Mouse (Mus musculus): ENCODE data around the gene Ip6k1. TPM values are rescaled to one million over a fixed set of nuclear protein-coding genes. Genes with fewer than 3 reads are reported as not detected.

Ip6k1 gene
- polyA plus RNA-seq, 1 experiment from 2014 or later, result 53.8 TPM

DNA sequence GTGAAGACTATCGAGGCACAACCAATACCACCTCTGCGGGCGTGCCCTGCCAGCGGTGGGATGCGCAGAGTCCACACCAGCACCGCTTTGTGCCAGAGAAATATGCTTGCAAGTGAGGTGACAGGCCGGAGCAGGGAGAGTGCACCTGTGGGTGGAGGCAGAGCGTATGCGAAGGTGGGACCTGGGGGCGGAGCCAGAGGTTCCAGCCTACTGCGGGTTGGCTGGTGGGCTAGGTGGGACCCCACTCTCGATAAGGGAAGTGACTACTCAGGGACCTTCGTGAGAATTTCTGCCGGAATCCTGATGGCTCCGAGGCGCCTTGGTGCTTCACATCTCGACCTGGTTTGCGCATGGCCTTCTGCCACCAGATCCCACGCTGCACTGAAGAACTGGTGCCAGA lies 80.2 kb downstream of the Ip6k1 start:
- Histone ChIP-seq H3K36me3 (peaks cover 38% of the 10 kb centered on the region), H3K4me1 (peaks cover 40% of the 10 kb centered on the region), H3K27me3 (ENCODE audit: low read depth, poor library complexity, severe bottlenecking) (peaks cover 53% of the 10 kb centered on the region), H3K9me3 (replicated peaks) (no peaks in the 10 kb centered on the region), H3K4me3 (peak overlapping the region; percentile 21), H3K27ac (replicated peaks) (no peak overlapping the region)
- DNase-seq (ENCODE audit: low spot score), result no peak
- WGBS, result 6% methylated on average over 19 of the region's 19 CpGs

DNA sequence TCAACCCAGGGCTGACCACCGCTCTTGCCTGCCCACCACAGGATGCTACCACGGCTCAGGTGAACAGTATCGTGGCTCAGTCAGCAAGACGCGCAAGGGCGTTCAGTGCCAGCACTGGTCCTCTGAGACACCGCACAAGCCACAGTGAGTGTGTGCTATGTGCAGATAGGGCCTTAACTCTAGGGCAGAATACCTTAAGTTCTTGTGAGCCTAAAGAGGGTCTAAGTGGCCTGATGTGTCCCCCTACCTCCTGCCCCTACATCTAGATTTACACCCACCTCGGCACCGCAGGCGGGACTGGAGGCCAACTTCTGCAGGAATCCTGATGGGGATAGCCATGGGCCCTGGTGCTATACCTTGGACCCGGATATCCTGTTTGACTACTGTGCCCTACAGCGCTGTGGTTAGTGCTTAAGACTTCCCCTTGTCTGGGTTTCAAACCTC lies 80.7 kb downstream of the Ip6k1 start, which contains the start of gene Rnf123:
Rnf123 (minus strand) TSS at position 359 of the 444 bp plus-strand sequence.
- H3K36me3 ChIP-seq, result peaks cover 43% of the 10 kb centered on the region
- 36% methylated on average over 12 of the region's 12 CpGs for WGBS
- no peaks in the 10 kb centered on the region for H3K9me3 ChIP-seq (replicated peaks)
- H3K27ac ChIP-seq (replicated peaks), result no peak within 1 kb of the TSS
- H3K4me1 ChIP-seq, result peaks cover 35% of the 10 kb centered on the region
- peak within 1 kb of the TSS; percentile 21 for H3K4me3 ChIP-seq
- DNase-seq (ENCODE audit: low spot score), result no peak
- peaks cover 53% of the 10 kb centered on the region for H3K27me3 ChIP-seq (ENCODE audit: low read depth, poor library complexity, severe bottlenecking)

DNA sequence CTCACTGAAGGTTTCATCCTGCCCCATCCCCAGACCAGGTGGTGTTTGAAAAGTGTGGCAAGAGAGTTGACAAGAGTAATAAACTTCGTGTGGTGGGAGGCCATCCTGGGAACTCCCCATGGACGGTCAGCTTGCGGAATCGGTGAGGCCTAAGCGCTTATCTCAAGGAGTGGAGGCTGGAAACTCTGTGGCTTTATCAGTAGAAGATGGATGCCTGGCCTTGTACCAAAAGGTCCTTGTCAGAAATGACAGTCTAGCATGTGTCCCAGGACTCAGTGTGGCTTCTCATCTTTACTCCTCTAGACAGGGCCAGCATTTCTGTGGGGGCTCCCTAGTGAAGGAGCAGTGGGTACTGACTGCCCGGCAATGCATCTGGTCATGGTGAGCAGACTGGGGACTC lies 81.3 kb downstream of the Ip6k1 start:
- Histone ChIP-seq H3K4me1 (peaks cover 29% of the 10 kb centered on the region), H3K27ac (replicated peaks) (no peak overlapping the region), H3K4me3 (no peak overlapping the region), H3K9me3 (replicated peaks) (no peaks in the 10 kb centered on the region), H3K27me3 (ENCODE audit: low read depth, poor library complexity, severe bottlenecking) (peaks cover 53% of the 10 kb centered on the region), H3K36me3 (peaks cover 48% of the 10 kb centered on the region)
- 88% methylated on average over 6 of the region's 6 CpGs for WGBS
- DNase-seq (ENCODE audit: low spot score), result no peak

DNA sequence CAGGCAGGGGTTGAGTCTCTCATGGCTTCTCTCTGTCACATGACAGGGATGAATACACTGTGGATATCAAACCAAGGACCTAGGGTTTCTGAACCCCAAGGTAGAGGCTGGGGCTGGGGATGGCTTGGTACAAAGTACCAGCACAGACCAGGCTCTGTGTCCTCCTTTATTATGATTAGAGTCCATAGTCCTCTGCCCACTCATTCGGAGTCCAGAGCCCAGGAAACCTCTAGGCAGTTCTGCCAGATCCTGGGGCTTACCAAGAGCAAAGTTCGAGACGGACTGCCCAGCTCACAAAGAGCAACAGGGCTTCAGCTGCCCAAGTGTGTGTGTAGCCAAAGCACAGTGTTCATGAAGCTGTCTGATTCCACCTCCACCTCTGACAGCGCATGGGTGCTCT lies 83.0 kb downstream of the Ip6k1 start:
- WGBS, result 98% methylated on average over 4 of the region's 4 CpGs
- no peak for DNase-seq (ENCODE audit: low spot score)
- H3K9me3 ChIP-seq (replicated peaks), result no peaks in the 10 kb centered on the region
- peaks cover 48% of the 10 kb centered on the region for H3K27me3 ChIP-seq (ENCODE audit: low read depth, poor library complexity, severe bottlenecking)
- H3K36me3 ChIP-seq, result peaks cover 65% of the 10 kb centered on the region
- H3K4me1 ChIP-seq, result peaks cover 19% of the 10 kb centered on the region
- H3K4me3 ChIP-seq, result no peak overlapping the region
- no peak overlapping the region for H3K27ac ChIP-seq (replicated peaks)

DNA sequence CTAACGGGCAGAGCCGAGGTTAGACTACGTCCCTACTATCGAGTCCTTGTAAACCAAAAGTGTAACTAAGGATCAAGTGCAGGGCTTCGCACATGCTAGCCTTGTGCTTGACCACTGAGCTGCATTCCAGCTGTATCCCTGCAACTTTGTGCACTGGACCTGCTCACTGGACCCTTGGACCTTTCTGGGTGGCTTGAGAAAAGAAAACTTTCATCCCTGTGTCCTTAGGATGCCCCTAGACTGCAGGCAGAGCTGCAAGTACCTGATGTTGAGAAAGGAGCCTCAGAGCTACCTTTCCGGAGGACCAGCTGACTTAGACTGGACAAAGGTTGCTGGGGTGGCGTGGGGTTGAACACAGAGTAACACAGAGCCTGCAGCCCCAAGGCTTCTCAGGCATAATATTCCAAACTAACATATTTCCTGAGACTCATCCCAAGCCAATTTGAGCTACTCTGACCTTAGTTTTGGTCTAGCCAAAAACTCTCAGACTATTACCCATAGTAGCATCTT lies 88.4 kb downstream of the Ip6k1 start:
- H3K4me1 ChIP-seq, result peaks cover 32% of the 10 kb centered on the region

DNA sequence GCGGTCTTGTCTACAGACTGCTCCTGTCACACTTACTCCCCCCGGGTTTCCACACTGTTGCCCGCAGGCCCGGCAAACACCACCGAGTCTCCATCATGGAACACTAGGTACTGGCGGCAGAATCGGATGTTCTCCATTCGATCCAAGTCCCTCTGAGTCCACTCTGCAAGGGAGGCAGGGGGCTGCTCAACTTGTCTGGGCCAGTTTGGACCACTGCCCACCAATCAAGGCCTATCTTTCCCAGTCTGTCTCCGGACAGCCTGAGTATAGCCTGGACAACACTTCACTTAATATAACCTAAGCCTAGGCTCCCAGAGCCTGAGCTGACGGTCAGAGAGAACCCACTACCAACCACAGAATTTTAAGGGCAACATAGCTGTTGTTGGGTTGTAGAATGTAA lies 91.3 kb downstream of the Ip6k1 start:
- H3K27me3 ChIP-seq (ENCODE audit: low read depth, poor library complexity, severe bottlenecking), result no peaks in the 10 kb centered on the region
- H3K4me1 ChIP-seq, result peaks cover 42% of the 10 kb centered on the region
- 72% methylated on average over 10 of the region's 10 CpGs for WGBS
- DNase-seq (ENCODE audit: low spot score), result no peak
- H3K36me3 ChIP-seq, result peaks cover 44% of the 10 kb centered on the region
- peak overlapping the region; percentile 87 for H3K27ac ChIP-seq (replicated peaks)
- H3K4me3 ChIP-seq, result peak overlapping the region; percentile 75
- H3K9me3 ChIP-seq (replicated peaks), result no peaks in the 10 kb centered on the region

More for the DNA sequence above, 88.4 kb downstream of the Ip6k1 start:
- Histone ChIP-seq H3K27me3 (ENCODE audit: low read depth, poor library complexity, severe bottlenecking) (no peaks in the 10 kb centered on the region), H3K36me3 (peaks cover 73% of the 10 kb centered on the region), H3K4me3 (no peak overlapping the region), H3K9me3 (replicated peaks) (no peaks in the 10 kb centered on the region), H3K27ac (replicated peaks) (no peak overlapping the region)
- no peak for DNase-seq (ENCODE audit: low spot score)
- 92% methylated on average over 7 of the region's 7 CpGs for WGBS

DNA sequence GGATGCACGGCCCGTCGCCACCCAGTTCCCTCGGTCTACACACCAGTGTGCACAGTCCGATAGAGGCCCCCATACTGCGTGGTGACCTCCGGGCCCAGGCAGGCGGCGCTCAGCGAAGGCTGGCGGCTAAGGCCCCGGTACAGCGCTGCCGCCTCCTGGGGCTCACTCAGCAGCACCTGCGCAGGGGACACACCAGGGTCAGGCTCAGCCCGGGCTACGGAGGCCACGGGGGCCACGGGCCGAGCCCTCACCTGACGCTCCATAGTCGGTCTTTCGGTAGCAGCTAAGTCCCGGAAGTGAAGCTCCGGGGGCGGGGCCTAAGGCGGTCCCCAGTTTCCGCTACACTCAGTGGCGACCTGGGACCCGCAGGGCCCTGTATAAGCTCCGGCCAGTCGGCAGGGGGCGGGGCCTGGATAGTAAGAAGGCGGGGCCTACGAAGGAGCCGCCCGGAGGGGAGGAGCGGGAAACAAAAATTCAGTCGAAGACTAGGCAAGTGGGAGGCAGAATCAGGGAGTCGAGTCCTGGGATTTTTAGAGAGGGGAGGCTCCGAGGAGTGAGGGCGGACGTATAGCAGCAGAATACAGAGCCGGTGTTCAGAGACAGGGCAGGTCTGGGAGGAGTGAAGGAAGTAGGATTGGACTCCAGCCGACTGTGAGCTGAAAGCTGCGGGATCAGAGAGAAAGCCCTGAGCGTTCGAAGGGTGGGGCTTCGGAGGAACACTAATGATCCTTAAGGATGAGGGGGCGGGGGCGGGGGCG lies 92.1 kb downstream of the Ip6k1 start, which contains the start of gene Apeh:
Apeh (minus strand) TSS at position 423 of the 758 bp plus-strand sequence.
- H3K4me3 ChIP-seq, result peak within 1 kb of the TSS; percentile 75
- H3K4me1 ChIP-seq, result peaks cover 42% of the 10 kb centered on the region
- peaks cover 36% of the 10 kb centered on the region for H3K36me3 ChIP-seq
- under 1% methylated on average over 52 of the region's 52 CpGs for WGBS
- H3K27ac ChIP-seq (replicated peaks), result peak within 1 kb of the TSS; percentile 87
- no peaks in the 10 kb centered on the region for H3K9me3 ChIP-seq (replicated peaks)
- no peaks in the 10 kb centered on the region for H3K27me3 ChIP-seq (ENCODE audit: low read depth, poor library complexity, severe bottlenecking)
- DNase-seq (ENCODE audit: low spot score), result peak; percentile 96

DNA sequence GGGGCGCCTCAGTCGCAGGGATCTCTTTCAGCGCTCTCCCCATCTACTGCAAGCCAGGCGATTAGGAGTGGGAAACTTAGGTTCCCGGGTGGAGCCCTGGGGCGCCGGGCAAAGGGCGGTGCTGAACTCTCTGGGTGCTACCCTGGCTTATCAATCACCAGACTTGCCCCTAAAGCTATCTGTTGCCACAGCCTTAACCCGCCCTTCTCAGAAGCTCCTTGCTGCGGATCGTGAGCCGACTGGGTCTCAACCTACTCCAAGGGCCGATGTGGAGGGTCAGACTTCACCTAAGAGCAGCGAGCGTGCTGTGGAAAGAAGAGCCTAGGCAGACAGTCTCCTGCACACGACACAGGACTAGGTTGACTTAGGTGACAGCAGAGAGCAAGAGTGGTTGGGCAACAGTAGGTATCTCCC lies 92.7 kb downstream of the Ip6k1 start:
- WGBS, result under 1% methylated on average over 16 of the region's 16 CpGs
- Histone ChIP-seq H3K4me3 (peak overlapping the region; percentile 75), H3K9me3 (replicated peaks) (no peaks in the 10 kb centered on the region), H3K27me3 (ENCODE audit: low read depth, poor library complexity, severe bottlenecking) (no peaks in the 10 kb centered on the region), H3K36me3 (peaks cover 30% of the 10 kb centered on the region), H3K27ac (replicated peaks) (peak overlapping the region; percentile 87), H3K4me1 (peaks cover 42% of the 10 kb centered on the region)
- DNase-seq (ENCODE audit: low spot score), result no peak

DNA sequence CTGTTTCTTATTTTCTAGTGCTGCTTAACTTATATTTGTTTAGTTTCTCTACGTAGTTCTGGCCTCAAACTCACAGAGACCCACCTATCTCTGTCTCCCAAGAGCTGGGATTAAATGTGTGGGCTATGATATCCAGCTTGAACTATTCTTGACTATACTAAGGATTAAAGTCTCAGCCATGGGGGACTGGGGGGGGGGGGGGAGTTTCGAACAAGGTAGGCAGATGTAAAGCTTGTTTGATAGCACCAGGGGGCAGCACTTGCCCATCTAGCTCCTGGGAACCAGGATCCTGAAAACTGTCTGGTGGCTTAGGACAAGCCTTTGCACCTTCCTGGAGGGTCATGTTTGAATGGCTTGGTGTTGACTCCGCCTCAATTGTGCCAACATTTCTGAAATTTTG lies 93.2 kb downstream of the Ip6k1 start:
- H3K36me3 ChIP-seq, result peaks cover 25% of the 10 kb centered on the region
- WGBS, result 10% methylated on average over 3 of the region's 3 CpGs
- no peaks in the 10 kb centered on the region for H3K27me3 ChIP-seq (ENCODE audit: low read depth, poor library complexity, severe bottlenecking)
- DNase-seq (ENCODE audit: low spot score), result peak; percentile 70
- H3K4me3 ChIP-seq, result peak overlapping the region; percentile 75
- H3K27ac ChIP-seq (replicated peaks), result 0 out of 2 replicates have a peak overlapping the region, but pooled peaks have one; percentile 87
- H3K4me1 ChIP-seq, result peaks cover 42% of the 10 kb centered on the region
- no peaks in the 10 kb centered on the region for H3K9me3 ChIP-seq (replicated peaks)

DNA sequence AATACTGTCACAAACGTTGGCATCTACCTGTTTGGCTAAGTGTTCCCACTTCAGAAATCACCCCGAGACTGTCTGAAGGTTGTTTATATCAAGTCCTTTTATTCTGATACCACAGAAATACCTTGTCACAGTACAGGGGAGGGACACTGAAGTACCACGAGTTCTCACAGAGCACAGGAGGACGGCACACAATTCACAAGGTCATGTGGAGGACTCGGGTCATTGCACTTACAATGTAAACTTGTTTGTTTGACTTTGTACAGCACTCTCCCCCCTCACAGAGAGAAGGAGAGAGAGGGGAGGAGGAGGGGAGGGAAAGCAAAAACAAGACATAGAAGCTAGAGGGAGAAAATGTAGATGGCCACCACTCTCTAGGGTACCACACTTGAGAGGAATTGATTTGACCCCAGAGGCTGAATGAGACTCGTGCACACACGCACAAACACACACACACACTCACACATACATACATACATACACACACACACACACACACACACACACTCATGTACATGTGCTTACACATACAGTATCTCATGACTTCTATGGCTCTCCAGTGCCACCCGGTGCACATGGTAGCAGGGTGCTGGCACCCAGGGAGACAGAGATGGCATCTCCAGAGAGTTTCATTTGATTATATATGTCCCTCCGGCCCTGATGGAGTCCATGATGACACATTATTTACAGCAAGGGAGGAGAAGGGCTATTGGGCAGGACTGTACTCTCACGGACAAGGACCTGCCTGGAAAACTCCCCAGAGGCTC lies 93.8 kb downstream of the Ip6k1 start:
- H3K4me1 ChIP-seq, result peaks cover 42% of the 10 kb centered on the region
- H3K27ac ChIP-seq (replicated peaks), result no peak overlapping the region; the same call in 1 of the 2 replicates
- WGBS, result 67% methylated on average over 10 of the region's 10 CpGs
- H3K9me3 ChIP-seq (replicated peaks), result no peaks in the 10 kb centered on the region
- DNase-seq (ENCODE audit: low spot score), result no peak
- no peaks in the 10 kb centered on the region for H3K27me3 ChIP-seq (ENCODE audit: low read depth, poor library complexity, severe bottlenecking)
- H3K4me3 ChIP-seq, result peak overlapping the region; percentile 75; the same call in 1 of the 2 replicates
- H3K36me3 ChIP-seq, result peaks cover 19% of the 10 kb centered on the region
